Mouse (Mus musculus): Measurements from ENCODE around the gene Fgd5.
"Not testable (repeated sequence)": the region's sequence is repeated elsewhere in the genome, so short reads cannot be mapped to it uniquely, and the experiment has no call there.

Fgd5 gene

DNA sequence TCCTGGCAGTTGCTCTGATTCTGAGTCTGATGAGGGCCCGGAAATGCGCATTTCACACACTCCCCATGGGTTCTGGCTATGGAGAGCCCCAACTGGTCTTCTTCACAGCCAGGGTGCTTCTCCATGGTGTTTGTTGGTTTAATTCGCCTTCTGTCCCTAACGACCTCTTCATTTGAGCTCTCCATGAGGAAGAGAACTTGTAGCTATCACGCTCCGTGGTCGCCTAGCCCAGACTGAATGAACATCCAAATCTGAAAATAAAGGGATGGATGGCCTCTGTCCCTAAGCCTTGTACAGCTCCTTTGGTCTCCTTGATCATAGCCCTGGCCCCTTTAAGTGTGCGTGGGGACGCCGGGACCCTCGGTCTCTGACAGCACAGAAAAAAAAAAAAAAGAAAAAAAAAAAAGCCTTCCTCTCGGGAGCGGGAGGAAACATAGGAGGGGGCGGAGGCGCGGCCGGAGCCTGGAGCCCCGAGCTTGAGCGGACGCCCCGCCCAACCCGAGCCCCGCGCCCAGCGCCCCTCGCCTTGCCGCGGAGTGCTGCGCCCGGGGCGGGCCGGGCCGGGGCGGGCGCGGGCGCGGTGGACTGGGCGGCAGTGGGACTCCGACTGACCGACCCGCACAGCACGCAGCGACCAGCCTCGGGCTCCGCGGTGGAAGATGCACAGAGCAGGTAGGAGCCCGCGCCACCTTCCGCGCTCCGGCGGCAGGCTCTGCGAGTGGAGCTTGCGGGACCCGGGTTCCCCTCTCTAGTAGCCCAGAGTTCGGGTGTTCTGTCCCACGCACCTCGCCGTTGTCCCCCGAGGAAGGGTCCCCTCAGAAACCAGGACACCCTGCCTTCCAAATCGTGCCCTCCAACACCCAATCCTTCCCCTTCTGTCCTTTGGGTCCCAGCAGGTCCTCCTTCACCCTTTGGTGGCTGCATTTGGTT is at the start of gene Fgd5:
Gene Fgd5, plus strand, starts transcription at position 508 of the 930 bp plus-strand sequence.
- DNase-seq (ENCODE audit: extremely low spot score, low spot score), result peak; percentile 56

GRCm38 (mm10) chr6:91931231-91931630 is 47.4 kb upstream of the Fgd5 start:
- no peak for DNase-seq (ENCODE audit: extremely low spot score, low spot score)

- no peak for DNase-seq (ENCODE audit: extremely low spot score, low spot score)
These were observed 40.2 kb upstream of the Fgd5 start for GRCm38 (mm10) chr6:91938491-91938890.

- DNase-seq (ENCODE audit: extremely low spot score, low spot score), result no peak
These were observed 30.3 kb upstream of the Fgd5 start for GRCm38 (mm10) chr6:91948426-91948825.

- DNase-seq (ENCODE audit: extremely low spot score, low spot score), result not testable (repeated sequence)
These were observed 20.7 kb upstream of the Fgd5 start for GRCm38 (mm10) chr6:91958015-91958414.

DNA sequence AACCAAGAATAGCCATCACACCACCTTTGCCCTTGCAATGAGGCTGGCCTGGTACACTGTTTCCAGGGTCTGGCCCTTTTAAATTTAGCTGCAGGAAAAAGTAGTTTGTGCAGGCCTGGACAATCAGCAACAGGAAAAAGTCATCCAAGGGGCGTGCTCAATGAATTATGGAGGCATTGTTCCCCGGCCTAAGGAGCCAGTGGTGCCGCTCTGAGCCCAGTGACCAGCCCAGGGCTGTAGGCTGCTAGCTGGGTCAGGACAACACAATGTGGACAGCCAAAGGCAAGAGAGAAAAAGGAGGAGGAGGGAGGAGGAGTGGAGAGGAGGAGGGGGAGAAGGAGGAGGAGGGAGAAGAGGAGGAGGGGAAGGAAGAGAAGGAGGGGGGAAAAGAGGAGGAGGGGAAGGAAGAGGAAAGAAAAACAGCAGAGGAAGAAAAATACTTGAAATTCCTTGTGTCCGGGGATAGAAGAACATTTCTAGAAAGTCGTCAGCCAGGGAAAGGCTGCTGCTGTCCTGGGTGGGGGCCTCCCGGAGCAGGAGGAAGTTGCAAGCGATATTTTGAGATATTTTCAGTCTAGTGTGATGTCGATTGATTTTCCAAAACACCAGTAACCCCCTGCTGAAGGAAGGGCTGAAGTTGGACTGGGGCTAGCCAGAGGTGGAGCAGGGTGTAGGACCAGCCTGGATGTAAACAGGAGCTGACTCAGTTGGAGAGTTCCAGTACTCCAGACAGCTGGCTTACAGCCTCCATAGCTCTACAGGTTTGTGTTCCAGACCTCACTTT is 18.5 kb upstream of the Fgd5 start:
- DNase-seq (ENCODE audit: extremely low spot score, low spot score), result no peak

DNA sequence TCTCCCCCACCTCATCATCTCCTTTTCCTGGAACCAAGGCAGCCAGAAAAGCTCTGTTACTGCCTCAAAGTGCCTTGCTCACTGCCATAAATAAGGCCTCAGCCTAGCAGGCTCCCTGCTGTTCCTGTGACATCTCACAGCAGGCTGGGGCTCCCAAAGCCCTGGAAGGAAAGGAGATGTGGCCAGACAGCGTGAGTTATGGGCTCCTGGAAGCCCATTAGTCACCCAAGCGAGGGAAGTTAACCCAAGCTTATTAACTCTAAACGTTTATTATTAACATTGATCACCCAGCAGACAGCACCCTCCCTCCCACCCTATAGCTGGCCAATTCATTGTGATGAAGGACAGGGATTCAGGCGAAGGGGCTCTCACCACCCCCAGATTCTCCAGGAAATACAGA is 15.2 kb upstream of the Fgd5 start:
- DNase-seq (ENCODE audit: extremely low spot score, low spot score), result peak; percentile 45

DNA sequence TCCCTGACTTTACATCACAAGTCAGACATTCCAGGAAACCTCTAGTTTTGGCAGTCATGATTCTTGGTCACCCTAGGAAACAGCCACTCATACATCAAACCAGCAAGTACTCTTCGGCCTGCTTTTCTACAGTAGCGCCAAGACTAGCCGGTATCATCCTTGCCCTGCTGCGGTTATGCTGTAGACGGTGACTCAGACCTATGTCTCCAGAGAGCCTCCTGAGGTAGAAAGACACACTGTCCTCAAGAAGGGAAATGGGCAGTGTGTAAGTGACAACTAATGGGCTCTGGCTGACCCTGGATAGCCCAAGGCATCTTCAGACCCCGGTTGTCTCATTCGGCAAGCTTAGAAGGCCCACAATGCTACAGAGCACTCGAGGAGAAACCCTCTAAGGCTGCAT is 13.6 kb upstream of the Fgd5 start:
- DNase-seq (ENCODE audit: extremely low spot score, low spot score), result no peak

GRCm38 (mm10) chr6:91966006-91966405 is 12.7 kb upstream of the Fgd5 start:
- DNase-seq (ENCODE audit: extremely low spot score, low spot score), result no peak

DNA sequence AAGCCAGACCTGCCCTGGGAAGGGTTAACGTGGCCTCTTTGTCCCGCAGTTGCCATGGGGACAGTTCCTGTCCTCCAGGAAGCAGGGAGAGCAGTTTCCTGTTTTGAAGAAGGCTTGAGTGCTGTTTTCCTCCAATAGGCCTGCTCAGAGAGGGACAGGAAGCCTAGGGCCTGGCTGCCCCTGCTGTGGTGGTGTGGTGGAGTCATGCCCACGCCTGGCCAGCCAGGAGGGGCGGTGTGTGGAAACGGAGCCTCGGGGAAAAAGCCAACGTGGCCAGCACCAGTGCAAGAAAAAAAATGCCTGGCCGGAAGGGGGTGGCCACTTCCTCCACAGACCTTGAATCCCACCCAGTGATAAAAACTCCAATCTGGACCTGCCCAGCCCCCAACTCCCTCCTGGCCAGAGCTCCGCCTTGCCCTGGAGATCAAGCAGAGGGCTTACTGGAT is 6.5 kb upstream of the Fgd5 start:
- DNase-seq (ENCODE audit: extremely low spot score, low spot score), result peak; percentile 37

DNA sequence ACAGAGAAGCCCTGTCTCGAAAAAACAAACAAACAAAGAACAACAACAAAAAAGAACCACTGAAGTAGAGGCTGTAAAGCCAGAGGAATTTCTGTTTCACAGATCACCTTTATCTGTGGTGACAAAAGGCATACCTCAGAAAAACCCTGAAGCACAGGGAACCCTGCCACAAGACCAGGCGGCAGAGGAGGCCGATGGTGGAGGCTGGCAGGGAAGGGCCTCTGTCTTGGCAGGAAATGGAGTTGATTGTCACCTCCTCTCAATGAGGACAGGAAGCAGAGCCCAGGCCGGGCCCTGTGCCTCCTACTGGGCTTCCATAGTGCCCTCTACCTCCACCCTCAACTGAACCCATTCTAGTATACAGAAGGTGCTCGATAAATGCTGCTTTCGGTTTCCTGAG is 4.7 kb upstream of the Fgd5 start:
- no peak for DNase-seq (ENCODE audit: extremely low spot score, low spot score)

- peak; percentile 44 for DNase-seq (ENCODE audit: extremely low spot score, low spot score)
These were observed 771 bp downstream of the Fgd5 start for GRCm38 (mm10) chr6:91979301-91979996.

- DNase-seq (ENCODE audit: extremely low spot score, low spot score), result no peak
These were observed 1.3 kb downstream of the Fgd5 start for GRCm38 (mm10) chr6:91980011-91980410.

GRCm38 (mm10) chr6:91990101-91990500 is 11.4 kb downstream of the Fgd5 start:
- DNase-seq (ENCODE audit: extremely low spot score, low spot score), result no peak

GRCm38 (mm10) chr6:91992823-91993222 is 14.1 kb downstream of the Fgd5 start:
- DNase-seq (ENCODE audit: extremely low spot score, low spot score), result no peak

DNA sequence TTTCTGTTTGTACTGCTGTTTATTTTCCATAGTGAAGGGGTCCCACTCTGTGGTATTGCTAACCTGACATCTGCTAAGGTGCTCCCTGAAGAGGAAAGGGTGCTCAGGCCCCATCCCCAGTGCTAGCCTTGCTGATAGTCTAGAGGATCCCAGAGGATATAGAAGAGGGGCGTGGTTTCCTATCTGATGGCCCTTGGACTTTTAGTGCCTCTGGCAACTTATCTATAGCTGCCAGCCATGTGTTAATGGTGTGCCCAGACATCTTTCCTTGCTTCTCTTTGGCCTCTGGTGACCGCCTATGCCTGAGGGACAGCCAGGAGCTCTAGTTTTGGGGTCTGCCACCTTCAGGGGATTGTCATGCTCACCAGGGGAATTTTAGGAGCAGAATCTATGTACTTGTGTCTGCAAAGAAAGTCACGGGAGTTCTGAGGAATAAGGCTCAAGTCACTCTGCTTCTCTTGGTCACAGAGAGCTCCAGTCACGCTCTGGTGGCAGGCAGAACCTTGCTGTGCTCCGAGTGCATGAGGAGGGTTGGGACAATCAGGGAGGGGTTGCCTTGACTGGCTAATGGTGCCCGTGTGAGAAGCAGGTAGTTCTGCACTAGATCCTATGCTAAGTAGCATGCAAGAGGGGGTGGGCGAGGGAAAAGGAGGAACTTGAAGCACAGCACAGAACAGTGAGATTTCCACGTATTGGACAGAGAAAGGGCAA is 15.3 kb downstream of the Fgd5 start:
- no peak for DNase-seq (ENCODE audit: extremely low spot score, low spot score)

DNA sequence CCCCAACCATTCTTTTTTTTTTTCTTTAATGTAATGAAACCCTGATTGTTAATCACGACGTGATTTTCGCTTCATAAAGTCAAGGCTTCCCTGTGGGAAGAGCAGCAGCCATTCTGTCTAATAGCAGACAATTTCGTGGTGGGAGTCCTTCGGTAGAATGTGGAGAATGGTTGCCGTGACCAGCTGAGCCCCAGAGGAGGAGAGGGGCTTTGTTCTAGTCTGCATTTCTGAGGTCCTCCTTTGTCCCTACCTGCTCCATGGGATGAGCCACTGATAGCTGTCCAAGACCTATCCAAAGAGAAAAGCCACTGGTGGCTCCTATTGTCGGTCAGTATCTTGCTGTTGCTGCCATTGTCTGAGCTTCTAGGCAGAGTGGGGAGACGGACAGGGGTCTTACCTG is 17.4 kb downstream of the Fgd5 start:
- no peak for DNase-seq (ENCODE audit: extremely low spot score, low spot score)

- no peak for DNase-seq (ENCODE audit: extremely low spot score, low spot score)
These were observed 24.0 kb downstream of the Fgd5 start for GRCm38 (mm10) chr6:92002558-92003285.

GRCm38 (mm10) chr6:92003646-92004045 is 25.0 kb downstream of the Fgd5 start:
- no peak for DNase-seq (ENCODE audit: extremely low spot score, low spot score)

- peak; percentile 22 for DNase-seq (ENCODE audit: extremely low spot score, low spot score)
These were observed 25.6 kb downstream of the Fgd5 start for GRCm38 (mm10) chr6:92004137-92004805.
